Mouse (Mus musculus) embryonic facial prominence, embryonic 11.5 days (tissue): ENCODE results near the gene Wdpcp. TPM values are rescaled to one million over a fixed set of nuclear protein-coding genes. Genes with fewer than 3 reads are reported as not detected.

Source experiments
- ATAC-seq: fragments of 200-750 bp; cut with Nextera tagmentation; replicated peaks from 2 replicates; pipeline ENCODE4 v1.8.0; 2017; ENCODE audit warnings: low read depth; ENCODE audit not compliant: insufficient number of reproducible peaks, low FRiP score, low TSS enrichment
- DNase-seq: peaks from one replicate; pipeline ENCODE4 v3.0.0-alpha.2; 2015; ENCODE audit warnings: low spot score
- H3K27ac ChIP-seq: fragments of 300-500 bp; sonication (generic); replicated peaks from 2 replicates; pipeline ENCODE4 v1.5.1; 2014; ENCODE audit warnings: mild to moderate bottlenecking, low read depth, low read length, control low read depth
- H3K27me3 ChIP-seq: fragments of 300-500 bp; sonication (generic); 2 replicates; pipeline ENCODE4 v1.6.1; 2014; ENCODE audit warnings: mild to moderate bottlenecking, low read length, moderate library complexity, mixed read lengths; ENCODE audit not compliant: control insufficient read depth, insufficient read depth
- H3K36me3 ChIP-seq: fragments of 300-500 bp; sonication (generic); replicated peaks from 2 replicates; pipeline ENCODE4 v1.6.1; 2014; ENCODE audit warnings: low read depth, mild to moderate bottlenecking, low read length, moderate library complexity, mixed read lengths; ENCODE audit not compliant: control insufficient read depth, insufficient read depth
- H3K4me1 ChIP-seq: fragments of 300-500 bp; sonication (generic); 2 replicates; pipeline ENCODE4 v1.6.1; 2014; ENCODE audit warnings: low read length, mixed read lengths; ENCODE audit not compliant: control insufficient read depth, insufficient read depth
- H3K4me2 ChIP-seq: fragments of 300-500 bp; sonication (generic); 2 replicates; pipeline ENCODE4 v1.6.1; 2014; ENCODE audit warnings: low read depth, mild to moderate bottlenecking, control low read depth, low read length, moderate library complexity
- H3K4me3 ChIP-seq: fragments of 300-500 bp; sonication (generic); 2 replicates; pipeline ENCODE4 v1.5.1; 2014; ENCODE audit warnings: low read depth, low read length, control low read depth
- H3K9ac ChIP-seq: fragments of 300-500 bp; sonication (generic); replicated peaks from 2 replicates; pipeline ENCODE4 v1.6.1; 2014; ENCODE audit warnings: mild to moderate bottlenecking, control low read depth, low read length
- H3K9me3 ChIP-seq: fragments of 300-500 bp; sonication (generic); replicated peaks from 2 replicates; pipeline ENCODE4 v1.6.1; 2016; ENCODE audit warnings: mild to moderate bottlenecking, low read length, inconsistent platforms, mixed read lengths; ENCODE audit not compliant: control insufficient read depth
- WGBS: fragments of 180-500 bp; shearing (Covaris S2); extraction: QIAGEN DNeasy Blood & Tissue Kit; methylation state at CpG from one replicate; pipeline ENCODE4 v1.1.7; 2014; 5-methylcytosine and 5-hydroxymethylcytosine counted together
- microRNA-seq: library from miRNA; unstranded; fragments of <30 nt; microRNA quantifications from one replicate; pipeline ENCODE4, GENCODE M21; 2016; ENCODE audit warnings: borderline number of aligned reads
- polyA plus RNA-seq: library from polyadenylated mRNA; unstranded; fragments of >200 nt; fragmentation: Nextera tagmentation; extraction: Ambion mirVana; gene quantifications from 2 replicates; pipeline ENCODE4 v1.2.1, GENCODE M21; 2014

Wdpcp gene
- polyA plus RNA-seq, 1 experiment from 2014 or later: 11.9 TPM

- H3K4me3 ChIP-seq: no peak overlapping the region
- H3K27ac ChIP-seq: no peak overlapping the region
- no peaks in the 10 kb centered on the region for H3K36me3 ChIP-seq
- no peak overlapping the region for H3K9ac ChIP-seq
- 79% methylated on average over 3 of the region's 3 CpGs for WGBS
- ATAC-seq (no peak), DNase-seq (no peak)
- H3K4me1 ChIP-seq: no peaks in the 10 kb centered on the region
- H3K9me3 ChIP-seq: no peaks in the 10 kb centered on the region
- no peak overlapping the region for H3K4me2 ChIP-seq
- no peaks in the 10 kb centered on the region for H3K27me3 ChIP-seq
Observed at GRCm38 (mm10) chr11:21894696-21895095, 322.7 kb downstream of the Wdpcp start.

DNA sequence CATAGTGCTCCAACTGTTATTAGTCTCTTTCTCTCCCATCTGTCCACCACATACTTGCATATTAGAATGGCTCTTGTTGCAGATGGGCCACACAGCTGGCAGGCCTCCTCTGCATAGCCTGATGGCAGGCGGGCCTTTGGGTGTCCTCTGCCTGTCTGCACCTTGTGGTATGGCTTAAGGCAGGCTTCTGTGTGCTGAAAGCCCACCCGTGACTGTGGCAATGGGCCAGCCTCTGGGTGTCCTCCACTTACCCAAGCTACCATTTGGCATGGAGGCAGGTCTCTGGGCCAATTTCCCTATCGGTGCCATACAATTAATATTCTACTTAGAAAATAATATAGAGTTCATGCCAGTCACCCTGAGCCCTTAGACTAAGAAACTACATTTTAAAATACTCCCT lies 350.5 kb downstream of the Wdpcp start:
- Histone ChIP-seq H3K27ac (no peak overlapping the region), H3K27me3 (no peaks in the 10 kb centered on the region), H3K4me2 (no peak overlapping the region), H3K36me3 (no peaks in the 10 kb centered on the region), H3K9ac (no peak overlapping the region), H3K4me1 (no peaks in the 10 kb centered on the region), H3K4me3 (no peak overlapping the region), H3K9me3 (no peaks in the 10 kb centered on the region)
- 93% methylated on average over 3 of the region's 3 CpGs for WGBS
- no peak for DNase-seq
- no peak for ATAC-seq

Small RNA genes lying within 50 kb of the gene (microRNA-seq; reads per million reads assigned to microRNA genes)
- gene Gm22990: not detected

Other genes with a start within 250 kb of the Wdpcp start
- 70.6 and 76.1 TPM in 2 replicates for gene Ugp2, start 201.0 kb upstream of the Wdpcp start, polyA plus RNA-seq
- 456 and 467 TPM in 2 replicates for gene Mdh1, start 132 bp downstream of the Wdpcp start, polyA plus RNA-seq